Mouse (Mus musculus): ENCODE measurements around the gene Adgrf5. TPM values are rescaled to one million over a fixed set of nuclear protein-coding genes. Genes with fewer than 3 reads are reported as not detected.
"Not testable (repeated sequence)": the region's sequence is repeated elsewhere in the genome, so short reads cannot be mapped to it uniquely, and the experiment has no call there.

The Adgrf5 gene
- total RNA-seq, 4 experiments from 2014 or later = 32.6 to 36.4 (median 34.1) TPM

GRCm38 (mm10) chr17:43459737-43460230 lies 99.5 kb downstream of the Adgrf5 start:
- DNase-seq (ENCODE audit: low spot score in 2 of 2) = no peak

- DNase-seq (ENCODE audit: low spot score in 2 of 2) = peak; percentile 21 to 65
Measured at GRCm38 (mm10) chr17:43460245-43461181, 100.3 kb downstream of the Adgrf5 start.

- no peak for DNase-seq (ENCODE audit: low spot score in 2 of 2)
Measured at GRCm38 (mm10) chr17:43470039-43470438, 109.8 kb downstream of the Adgrf5 start.

GRCm38 (mm10) chr17:43472558-43472957 lies 112.3 kb downstream of the Adgrf5 start:
- no peak for DNase-seq (ENCODE audit: low spot score in 2 of 2)

- no peak for DNase-seq (ENCODE audit: low spot score in 2 of 2)
Measured at GRCm38 (mm10) chr17:43474775-43475174, 114.5 kb downstream of the Adgrf5 start.

- no peak for DNase-seq (ENCODE audit: low spot score in 2 of 2)
Measured at GRCm38 (mm10) chr17:43477621-43478020, 117.4 kb downstream of the Adgrf5 start.

GRCm38 (mm10) chr17:43485982-43486381 lies 125.7 kb downstream of the Adgrf5 start:
- DNase-seq (ENCODE audit: low spot score in 2 of 2) = no peak

- no peak for DNase-seq (ENCODE audit: low spot score in 2 of 2)
Measured at GRCm38 (mm10) chr17:43488439-43489151, 128.3 kb downstream of the Adgrf5 start.

- DNase-seq (ENCODE audit: low spot score in 2 of 2) = not testable (repeated sequence)
Measured at GRCm38 (mm10) chr17:43490371-43490770, 130.1 kb downstream of the Adgrf5 start.

GRCm38 (mm10) chr17:43495502-43495901 lies 135.3 kb downstream of the Adgrf5 start:
- DNase-seq (ENCODE audit: low spot score in 2 of 2) = no peak

GRCm38 (mm10) chr17:43497521-43497920 lies 137.3 kb downstream of the Adgrf5 start:
- DNase-seq (ENCODE audit: low spot score in 2 of 2) = no peak

- DNase-seq (ENCODE audit: low spot score in 2 of 2) = no peak
Measured at GRCm38 (mm10) chr17:43500513-43500912, 140.3 kb downstream of the Adgrf5 start.

- DNase-seq (ENCODE audit: low spot score in 2 of 2) = no peak
Measured at GRCm38 (mm10) chr17:43501223-43501622, 141.0 kb downstream of the Adgrf5 start.

- no peak for DNase-seq (ENCODE audit: low spot score in 2 of 2)
Measured at GRCm38 (mm10) chr17:43501631-43502030, 141.4 kb downstream of the Adgrf5 start.

- DNase-seq (ENCODE audit: low spot score in 2 of 2) = no peak
Measured at GRCm38 (mm10) chr17:43502592-43502991, 142.3 kb downstream of the Adgrf5 start, which contains the start of gene Mep1a. Gene Mep1a, minus strand, starts transcription at chr17:43502812.

GRCm38 (mm10) chr17:43503861-43504593 lies 143.8 kb downstream of the Adgrf5 start:
- DNase-seq (ENCODE audit: low spot score in 2 of 2) = no peak

- no peak for DNase-seq (ENCODE audit: low spot score in 2 of 2)
Measured at GRCm38 (mm10) chr17:43504594-43504934, 144.3 kb downstream of the Adgrf5 start.

Data from layer of hippocampus, adult 8-10 months (tissue).